Mouse (Mus musculus) frontal cortex, adult 2 months (tissue): Measurements from ENCODE around the gene Tmem217. TPM values are rescaled to one million over a fixed set of nuclear protein-coding genes. Genes with fewer than 3 reads are reported as not detected.

Experiments
- DNase-seq, 2 experiments: peaks; one replicate each; pipeline ENCODE4 v3.0.0; 2022; ENCODE audit warnings: low spot score in 1 of 2; ENCODE audit errors: extremely low spot score in 1 of 2
- polyA plus RNA-seq: library from polyadenylated mRNA; depleted of rRNA; stranded (reverse); fragments of >200 nt; gene quantifications from 2 replicates; pipeline ENCODE4 v1.2.3, GENCODE M21; 2012; rRNA removed

The Tmem217 gene
- polyA plus RNA-seq, 1 experiment, result 0.16 TPM

- DNase-seq, result peak in 1 of 2 experiments; percentile 25
Observed at GRCm38 (mm10) chr17:29490713-29491581, 61.2 kb downstream of the Tmem217 start, which contains the start of gene Pim1. Pim1 (plus strand) TSS chr17:29490753.

DNA sequence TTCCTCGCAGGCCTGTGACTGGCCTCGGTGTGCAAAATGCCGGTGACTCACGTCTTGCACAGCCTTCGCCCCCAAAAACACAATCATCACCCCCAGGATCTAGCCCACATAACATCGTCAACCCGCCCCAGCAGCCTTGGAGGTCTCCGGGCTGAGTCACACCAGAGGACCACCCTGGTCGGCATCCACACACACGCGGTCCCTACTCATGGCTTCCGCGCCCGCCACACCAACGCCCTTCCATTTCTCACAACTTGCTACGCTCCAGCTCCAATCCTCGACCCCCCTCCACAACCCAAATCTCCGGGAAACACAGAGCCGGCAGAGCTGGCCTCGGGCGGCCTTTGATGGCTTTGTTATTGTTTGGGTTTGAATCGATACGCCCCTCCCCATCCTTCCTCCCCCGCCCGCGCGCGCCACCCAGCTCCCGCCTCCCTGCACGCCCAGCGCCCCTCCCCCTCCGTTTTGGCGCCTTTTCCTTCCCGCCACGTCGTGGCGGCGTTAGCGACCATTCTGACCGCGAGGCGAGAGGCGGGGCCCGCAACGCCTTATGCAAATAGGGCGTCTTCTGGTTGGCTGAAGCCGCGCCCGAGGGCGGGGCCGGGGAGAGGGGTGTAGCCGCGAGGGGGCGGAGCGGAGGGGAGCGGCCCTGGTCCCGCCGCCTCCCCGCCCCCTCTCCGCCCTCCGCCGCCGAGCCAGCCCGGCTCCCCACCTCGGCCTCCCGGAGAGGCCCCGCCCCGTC, 62.0 kb downstream of the Tmem217 start:
- peak; percentile 89 to 92 for DNase-seq

DNA sequence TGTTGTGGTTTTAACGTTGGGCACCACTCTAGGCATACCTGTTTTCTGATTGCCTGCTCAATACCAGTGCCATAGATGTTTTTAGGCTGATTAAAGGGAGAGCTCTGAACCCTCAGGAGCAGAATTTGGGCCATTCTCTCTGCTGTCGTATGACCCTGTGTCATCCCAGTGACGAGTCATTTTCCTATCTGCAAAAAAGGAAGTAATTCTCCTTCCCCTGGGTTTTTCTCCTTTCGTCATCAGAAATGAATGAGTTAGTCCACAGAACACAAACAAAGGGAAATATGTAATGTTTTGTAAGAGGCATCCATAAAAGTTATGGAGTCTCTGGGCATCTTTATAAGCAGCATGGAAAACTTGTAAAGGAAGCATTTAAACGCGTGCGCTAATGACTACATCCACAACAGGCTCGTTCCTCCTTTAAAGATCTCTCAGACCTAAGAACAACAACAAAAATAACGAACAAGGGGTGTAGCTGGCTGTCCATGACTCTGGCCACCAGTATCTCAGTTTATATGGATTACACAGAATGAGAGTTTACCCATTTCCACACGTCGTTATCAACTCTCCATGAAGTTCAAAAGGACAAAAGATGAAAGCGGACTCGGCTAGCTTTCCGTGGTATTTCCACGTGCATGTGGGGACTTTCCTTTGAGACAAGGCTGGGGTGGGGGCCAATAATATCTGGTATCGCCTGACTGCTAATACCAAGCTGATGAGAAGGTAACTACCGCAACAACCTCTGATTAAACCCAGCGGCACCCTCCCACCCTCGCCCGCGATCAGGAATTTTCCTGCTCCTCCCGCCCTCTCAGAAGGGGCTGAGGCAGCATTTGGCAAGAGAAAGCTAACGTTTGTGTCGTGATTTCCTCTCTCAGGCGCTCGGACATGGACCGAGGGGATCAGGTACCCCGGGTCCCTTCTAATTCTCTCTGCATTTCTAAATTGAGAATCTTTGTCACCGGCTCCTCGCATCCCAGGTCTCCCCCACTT, 62.9 kb downstream of the Tmem217 start:
- no peak for DNase-seq

GRCm38 (mm10) chr17:29488257-29488977, 63.8 kb downstream of the Tmem217 start:
- no peak for DNase-seq

DNA sequence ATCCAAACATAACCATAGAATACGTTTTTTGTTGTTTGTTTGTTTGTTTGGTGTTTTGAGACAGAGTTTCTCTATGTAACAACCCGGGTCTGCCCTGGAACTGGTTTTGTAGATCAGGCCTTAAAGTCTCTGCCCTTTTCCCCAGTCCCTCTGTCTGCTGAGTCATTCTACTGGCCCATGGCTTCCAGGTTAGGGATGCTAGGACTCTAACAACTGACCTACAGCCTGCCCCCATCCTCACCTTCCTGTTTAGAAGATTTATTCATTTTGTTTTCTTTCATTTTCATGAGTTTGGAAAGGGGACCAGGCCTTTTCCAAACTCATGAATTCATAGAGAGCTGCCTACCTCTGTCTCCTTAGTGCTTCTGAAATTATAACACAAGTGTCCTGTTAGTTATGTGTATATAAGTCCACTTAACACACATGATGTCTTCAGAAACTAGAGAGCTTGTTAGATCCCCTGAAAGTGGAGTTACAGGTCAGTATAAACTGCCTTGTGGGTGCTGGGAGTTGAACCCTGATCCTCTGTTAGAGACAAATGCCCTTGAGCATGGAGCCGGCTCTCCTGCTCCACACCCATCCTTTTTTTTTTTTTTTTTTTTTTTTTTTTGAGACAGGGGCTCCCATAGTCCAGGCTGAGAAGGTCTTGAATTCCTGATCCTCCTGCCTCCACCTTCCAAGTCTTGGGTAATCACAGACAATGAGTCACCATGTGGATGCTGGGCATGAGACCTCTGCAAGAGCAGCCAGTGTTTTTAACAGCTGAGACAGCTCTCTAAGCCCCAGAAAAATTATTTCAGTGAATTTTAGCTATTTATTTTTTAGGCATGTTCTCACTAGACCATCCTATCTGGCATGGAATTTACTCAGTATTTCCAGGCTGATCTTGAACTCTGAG, 66.6 kb downstream of the Tmem217 start:
- no peak for DNase-seq

- DNase-seq, result no peak
Observed at GRCm38 (mm10) chr17:29484431-29484830, 67.8 kb downstream of the Tmem217 start.

- no peak for DNase-seq
Observed at GRCm38 (mm10) chr17:29483282-29483681, 68.9 kb downstream of the Tmem217 start.

DNA sequence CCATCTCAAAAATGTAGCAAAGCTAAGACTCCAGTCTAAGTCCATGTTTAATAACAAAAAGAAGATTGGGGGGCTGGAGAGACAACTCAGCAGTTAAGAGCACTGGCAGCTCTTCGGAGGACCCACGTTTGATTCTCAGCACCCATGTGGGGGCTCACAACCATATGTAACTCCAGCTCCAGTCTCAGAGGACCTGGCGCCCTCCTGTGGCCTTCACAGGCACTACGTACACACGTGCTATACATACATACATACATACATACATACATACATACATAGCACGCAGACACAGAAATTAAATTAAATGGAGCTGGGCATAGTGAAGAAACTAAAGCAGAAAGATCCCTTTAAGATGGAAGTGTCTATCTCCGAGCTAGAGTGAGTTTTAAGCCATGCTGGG, 69.6 kb downstream of the Tmem217 start:
- DNase-seq, result no peak

DNA sequence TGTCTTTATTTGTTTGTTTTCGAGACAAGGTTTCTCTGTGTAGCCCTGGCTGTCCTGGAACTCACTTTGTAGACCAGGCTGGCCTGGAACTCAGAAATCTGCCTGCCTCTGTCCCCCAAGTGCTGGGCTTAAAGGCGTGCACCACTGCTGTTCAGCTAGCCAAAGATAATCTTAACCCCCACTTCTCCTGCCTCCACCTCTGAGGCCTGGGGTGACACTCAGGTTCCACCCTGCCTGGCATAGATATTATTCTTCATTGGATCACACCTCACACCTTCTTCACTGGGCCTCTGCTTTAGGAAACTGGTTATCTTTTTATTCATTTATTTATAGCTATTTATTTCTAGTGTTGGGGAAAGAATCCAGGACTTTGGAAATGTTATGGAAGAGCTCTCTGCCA, 71.9 kb downstream of the Tmem217 start:
- DNase-seq, result no peak

DNA sequence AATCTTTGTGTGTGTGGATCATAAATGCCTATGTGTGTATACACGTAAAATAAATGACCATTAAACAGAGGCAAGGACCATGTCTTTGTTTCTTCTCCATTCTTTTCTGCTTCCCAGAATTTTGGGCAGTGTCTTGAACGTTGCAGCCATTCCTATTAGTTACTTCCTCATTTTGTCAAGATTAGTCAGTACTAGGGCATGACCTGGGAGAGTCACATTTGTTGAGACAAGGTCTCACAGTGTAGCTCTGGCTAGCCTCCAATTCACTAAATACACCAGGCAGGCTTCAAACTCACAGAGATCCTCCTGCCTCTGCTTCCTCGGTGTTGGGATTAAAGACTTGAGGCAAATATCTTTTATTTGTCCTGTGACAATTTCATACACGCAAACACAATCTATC, 73.9 kb downstream of the Tmem217 start:
- no peak for DNase-seq

DNA sequence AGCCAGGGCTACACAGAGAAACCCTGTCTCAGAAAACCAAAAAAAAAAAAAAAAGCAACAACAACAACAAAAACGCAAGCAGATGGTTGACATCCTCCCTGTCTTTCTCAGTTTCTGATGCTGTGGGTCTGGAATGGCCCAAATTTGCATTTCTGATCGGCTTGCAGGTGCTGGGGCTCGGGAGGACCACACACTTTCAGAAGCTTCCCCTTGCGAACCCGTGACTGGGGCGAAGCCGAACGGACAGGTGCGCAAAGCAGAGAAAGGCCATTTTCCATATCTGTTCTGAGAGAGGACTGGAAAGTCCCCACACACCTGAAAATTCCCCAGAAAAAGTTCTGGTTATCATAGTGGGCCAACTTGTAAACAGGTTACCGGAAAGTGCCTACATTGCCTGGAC, 74.8 kb downstream of the Tmem217 start:
- DNase-seq, result no peak

- no peak for DNase-seq
Observed at GRCm38 (mm10) chr17:29476461-29476860, 75.7 kb downstream of the Tmem217 start.

Other genes starting within 250 kb of the Tmem217 start
- gene Pi16, start 234.7 kb downstream of the Tmem217 start, polyA plus RNA-seq, result 0.97 and 1.1 TPM in 2 replicates
- 548 and 552 TPM in 2 replicates for gene Mtch1, start 204.5 kb downstream of the Tmem217 start, polyA plus RNA-seq
- gene Fgd2, start 191.5 kb downstream of the Tmem217 start, polyA plus RNA-seq, result 11.0 and 14.7 TPM in 2 replicates
- 3.2 and 3.7 TPM in 2 replicates for gene Pim1, start 61.6 kb downstream of the Tmem217 start, polyA plus RNA-seq
- not detected in 2 replicates for gene Gm17657, start 2.7 kb downstream of the Tmem217 start, polyA plus RNA-seq
- gene Tbc1d22b, start 2.6 kb downstream of the Tmem217 start, polyA plus RNA-seq, result 35.5 and 35.8 TPM in 2 replicates
- gene Rnf8, start 62.4 kb upstream of the Tmem217 start, polyA plus RNA-seq, result 61.7 and 62.8 TPM in 2 replicates
- 2.7 and 3.3 TPM in 2 replicates for gene Gm28043, start 62.5 kb upstream of the Tmem217 start, polyA plus RNA-seq
- gene Cmtr1, start 108.2 kb upstream of the Tmem217 start, polyA plus RNA-seq, result 72.7 and 82.6 TPM in 2 replicates
- 13.6 and 15.4 TPM in 2 replicates for gene Ccdc167, start 164.7 kb upstream of the Tmem217 start, polyA plus RNA-seq